Mouse (Mus musculus): Measurements from ENCODE around the gene Timm8b. TPM values are rescaled to one million over a fixed set of nuclear protein-coding genes. Genes with fewer than 3 reads are reported as not detected.

Timm8b gene
- polyA plus RNA-seq, 1 experiment, result 61.1 TPM

DNA sequence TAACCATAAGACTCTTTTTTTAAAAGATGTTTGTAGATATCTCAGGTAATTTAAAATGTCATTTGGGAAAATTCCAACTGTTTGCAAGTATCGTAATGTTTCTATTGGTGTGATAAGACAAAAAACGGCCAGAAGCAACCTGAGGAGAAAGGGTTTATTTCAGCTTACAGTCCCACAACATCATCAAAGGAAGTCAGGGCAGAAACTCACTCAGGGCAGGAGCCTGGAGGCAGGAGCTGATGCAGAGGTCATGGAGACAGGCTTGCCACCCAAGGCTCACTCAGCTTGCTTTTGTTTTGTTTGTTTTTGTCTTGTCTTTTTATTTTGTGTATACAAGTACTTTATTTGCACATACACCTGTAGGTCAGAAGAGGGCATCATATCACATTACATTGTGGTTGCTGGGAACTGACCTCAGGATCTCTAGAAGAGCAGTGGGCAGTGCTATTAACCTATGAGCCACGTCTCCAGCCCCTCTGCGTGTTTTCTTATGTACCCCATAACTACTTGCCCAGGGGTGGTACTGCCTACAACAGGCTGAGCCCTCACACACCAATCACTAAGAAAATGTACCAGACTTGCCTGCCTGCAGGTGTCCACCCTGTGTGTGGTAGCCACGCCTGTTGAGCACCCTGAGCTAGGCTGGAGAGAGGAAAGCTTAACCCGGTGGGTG, 28.4 kb downstream of the Timm8b start:
- no peak for TF ChIP-seq CTCF (IDR thresholded peaks at IDR 0.05; ENCODE audit: low read depth, low read length)
- TF ChIP-seq POLR2A (IDR thresholded peaks at IDR 0.05; ENCODE audit: borderline replicate concordance, low read depth, low read length), result no peak
- Histone ChIP-seq H3K4me3 (ENCODE audit: insufficient read depth, low read length) (no peak overlapping the region), H3K27ac (ENCODE audit: insufficient read depth, low read depth, low read length) (no peak overlapping the region), H3K4me1 (ENCODE audit: control insufficient read depth, insufficient read depth, low read length) (no peaks in the 10 kb centered on the region)

DNA sequence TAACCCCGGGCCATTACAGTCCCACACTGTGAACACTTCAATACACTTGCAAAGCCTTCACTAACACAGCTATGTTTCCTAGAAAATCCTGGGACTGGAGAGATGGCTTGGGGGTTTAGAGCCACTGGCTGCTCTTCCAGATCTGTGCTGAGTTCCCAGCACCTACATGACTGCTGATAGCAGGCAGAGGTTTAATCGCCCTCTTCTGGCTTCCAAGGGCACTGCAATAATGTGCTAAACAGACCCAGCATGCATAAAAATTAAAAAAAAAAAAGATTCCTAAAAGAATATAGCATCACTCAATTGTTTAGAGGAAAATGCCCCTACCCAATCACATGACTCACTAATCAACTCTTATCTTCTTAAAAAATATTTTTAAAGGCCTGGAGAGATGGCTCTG, 29.3 kb downstream of the Timm8b start:
- Histone ChIP-seq H3K4me3 (ENCODE audit: insufficient read depth, low read length) (no peak overlapping the region), H3K27ac (ENCODE audit: insufficient read depth, low read depth, low read length) (no peak overlapping the region), H3K4me1 (ENCODE audit: control insufficient read depth, insufficient read depth, low read length) (no peaks in the 10 kb centered on the region)
- peak; percentile 23 for TF ChIP-seq CTCF (IDR thresholded peaks at IDR 0.05; ENCODE audit: low read depth, low read length)
- no peak for TF ChIP-seq POLR2A (IDR thresholded peaks at IDR 0.05; ENCODE audit: borderline replicate concordance, low read depth, low read length)

- Histone ChIP-seq H3K27ac (ENCODE audit: insufficient read depth, low read depth, low read length) (no peak overlapping the region), H3K4me3 (ENCODE audit: insufficient read depth, low read length) (no peak overlapping the region), H3K4me1 (ENCODE audit: control insufficient read depth, insufficient read depth, low read length) (no peaks in the 10 kb centered on the region)
- no peak for TF ChIP-seq CTCF (IDR thresholded peaks at IDR 0.05; ENCODE audit: low read depth, low read length)
- no peak for TF ChIP-seq POLR2A (IDR thresholded peaks at IDR 0.05; ENCODE audit: borderline replicate concordance, low read depth, low read length)
Measured at GRCm38 (mm10) chr9:50634270-50634669, 30.6 kb downstream of the Timm8b start.

- Histone ChIP-seq H3K4me3 (ENCODE audit: insufficient read depth, low read length) (no peak overlapping the region), H3K4me1 (ENCODE audit: control insufficient read depth, insufficient read depth, low read length) (no peaks in the 10 kb centered on the region), H3K27ac (ENCODE audit: insufficient read depth, low read depth, low read length) (no peak overlapping the region)
- no peak for TF ChIP-seq POLR2A (IDR thresholded peaks at IDR 0.05; ENCODE audit: borderline replicate concordance, low read depth, low read length)
- TF ChIP-seq CTCF (IDR thresholded peaks at IDR 0.05; ENCODE audit: low read depth, low read length), result no peak
Measured at GRCm38 (mm10) chr9:50646826-50647370, 43.2 kb downstream of the Timm8b start.

- TF ChIP-seq CTCF (IDR thresholded peaks at IDR 0.05; ENCODE audit: low read depth, low read length) (no peak), POLR2A (IDR thresholded peaks at IDR 0.05; ENCODE audit: borderline replicate concordance, low read depth, low read length) (no peak)
- H3K4me3 ChIP-seq (ENCODE audit: insufficient read depth, low read length), result no peak overlapping the region
- H3K4me1 ChIP-seq (ENCODE audit: control insufficient read depth, insufficient read depth, low read length), result peaks cover 8% of the 10 kb centered on the region
- H3K27ac ChIP-seq (ENCODE audit: insufficient read depth, low read depth, low read length), result no peak overlapping the region
Measured at GRCm38 (mm10) chr9:50650503-50650902, 46.8 kb downstream of the Timm8b start.

Other genes with a start within 250 kb of the Timm8b start
- gene Plet1, start 109.4 kb upstream of the Timm8b start, polyA plus RNA-seq (2012; ENCODE audit: insufficient read depth, insufficient read length, missing spikeins), result not detected in 2 replicates
- 52.3 and 63.5 TPM in 2 replicates for gene Pts, start 75.2 kb upstream of the Timm8b start, polyA plus RNA-seq (2012; ENCODE audit: insufficient read depth, insufficient read length, missing spikeins)
- gene Il18, start 49.1 kb upstream of the Timm8b start, polyA plus RNA-seq (2012; ENCODE audit: insufficient read depth, insufficient read length, missing spikeins), result 27.7 and 33.7 TPM in 2 replicates
- gene Bco2, start 48.7 kb upstream of the Timm8b start, polyA plus RNA-seq (2012; ENCODE audit: insufficient read depth, insufficient read length, missing spikeins), result 3.4 and 5.0 TPM in 2 replicates
- gene Tex12, start 42.6 kb upstream of the Timm8b start, polyA plus RNA-seq (2012; ENCODE audit: insufficient read depth, insufficient read length, missing spikeins), result not detected in 2 replicates
- gene Sdhd, start 98 bp upstream of the Timm8b start, polyA plus RNA-seq (2012; ENCODE audit: insufficient read depth, insufficient read length, missing spikeins), result 133 and 155 TPM in 2 replicates
- gene Pih1d2, start 13.4 kb downstream of the Timm8b start, polyA plus RNA-seq (2012; ENCODE audit: insufficient read depth, insufficient read length, missing spikeins), result 0.55 TPM in 1 of 2 replicates, not detected in the other
- gene Nkapd1, start 13.6 kb downstream of the Timm8b start, polyA plus RNA-seq (2012; ENCODE audit: insufficient read depth, insufficient read length, missing spikeins), result 14.4 and 19.0 TPM in 2 replicates
- 29.3 and 32.1 TPM in 2 replicates for gene Dlat, start 55.9 kb downstream of the Timm8b start, polyA plus RNA-seq (2012; ENCODE audit: insufficient read depth, insufficient read length, missing spikeins)
- not detected in 2 replicates for gene Dixdc1, start 135.6 kb downstream of the Timm8b start, polyA plus RNA-seq (2012; ENCODE audit: insufficient read depth, insufficient read length, missing spikeins)
- gene 2310030G06Rik, start 142.6 kb downstream of the Timm8b start, polyA plus RNA-seq (2012; ENCODE audit: insufficient read depth, insufficient read length, missing spikeins), result not detected in 2 replicates
- gene Cryab, start 147.4 kb downstream of the Timm8b start, polyA plus RNA-seq (2012; ENCODE audit: insufficient read depth, insufficient read length, missing spikeins), result 2.4 and 3.0 TPM in 2 replicates
- gene Hspb2, start 148.4 kb downstream of the Timm8b start, polyA plus RNA-seq (2012; ENCODE audit: insufficient read depth, insufficient read length, missing spikeins), result not detected in 2 replicates
- gene Fdxacb1, start 164.3 kb downstream of the Timm8b start, polyA plus RNA-seq (2012; ENCODE audit: insufficient read depth, insufficient read length, missing spikeins), result 9.3 and 9.5 TPM in 2 replicates
- 17.7 and 20.0 TPM in 2 replicates for gene Alg9, start 171.1 kb downstream of the Timm8b start, polyA plus RNA-seq (2012; ENCODE audit: insufficient read depth, insufficient read length, missing spikeins)
- 47.7 and 48.7 TPM in 2 replicates for gene 1110032A03Rik, start 171.6 kb downstream of the Timm8b start, polyA plus RNA-seq (2012; ENCODE audit: insufficient read depth, insufficient read length, missing spikeins)
- gene Ppp2r1b, start 241.4 kb downstream of the Timm8b start, polyA plus RNA-seq (2012; ENCODE audit: insufficient read depth, insufficient read length, missing spikeins), result 13.5 and 16.2 TPM in 2 replicates

All from bone marrow macrophage, adult 2 months (primary cell).